12 mouse cellular contexts compared by ENCODE assay signal in genomic region chr17:5237765-5238164, GRCm38 (mm10).
DNase-seq lines count a peak whose midpoint lies in the region; ATAC-seq and TF ChIP-seq lines count a peak whose summit lies in the region.
"Had no signal": no experiment of that assay in that cellular context is flagged by ENCODE, and none has a peak within 500 bp of the region (broad histone marks: within the 10 kb centered on the region; RNA-seq: fewer than 3 reads in every experiment).

No protein-coding gene starts in this region.

- H3K9me3 ChIP-seq in lung, postnatal 0 days (ENCODE audit: low read length): no peaks in the 10 kb centered on the region
- H3K9me3 ChIP-seq in limb, embryonic 11.5 days (ENCODE audit: control insufficient read depth, low read length): no peaks in the 10 kb centered on the region
- H3K9me3 ChIP-seq: lung, embryonic 15.5 days had no signal

- TF ChIP-seq EP300 in lung, postnatal 0 days (IDR thresholded peaks at IDR 0.05): no peak

- no peaks in the 10 kb centered on the region for H3K36me3 ChIP-seq in lung, postnatal 0 days (ENCODE audit: insufficient read depth, low read length)
- H3K36me3 ChIP-seq in limb, embryonic 11.5 days (ENCODE audit: control insufficient read depth, insufficient read depth, low read length): no peaks in the 10 kb centered on the region
- H3K36me3 ChIP-seq: lung, embryonic 15.5 days had no signal

- DNase-seq in frontal cortex, postnatal 36 days (ENCODE audit: low spot score in 2 of 2): no peak
- peak; percentile 42 for DNase-seq in lung, postnatal 0 days (ENCODE audit: low spot score)
- no peak for DNase-seq in lung, postnatal 4 days
- no peak for DNase-seq in limb, embryonic 11.5 days (ENCODE audit: low spot score)
- no peak for DNase-seq in adrenal gland, adult (ENCODE audit: inconsistent age in 2 of 2, low spot score in 1 of 2)
- no peak for DNase-seq in retina, embryonic 14.5 days (ENCODE audit: low spot score)
- DNase-seq: cerebellum, adult 2 months; kidney, adult 8-10 months had no signal

- H3K4me3 ChIP-seq in lung, postnatal 0 days (ENCODE audit: low read depth, low read length): no peak overlapping the region
- H3K4me3 ChIP-seq in limb, embryonic 11.5 days (ENCODE audit: low read depth, low read length): no peak overlapping the region
- H3K4me3 ChIP-seq: erythroblast, embryonic 14.5 days; lung, embryonic 15.5 days had no signal

- no peak overlapping the region for H3K4me2 ChIP-seq in lung, postnatal 0 days (replicated peaks; ENCODE audit: low read depth, low read length)
- no peak overlapping the region for H3K4me2 ChIP-seq in limb, embryonic 11.5 days (ENCODE audit: low read depth, severe bottlenecking)
- H3K4me2 ChIP-seq: heart, embryonic 11.5 days; lung, embryonic 15.5 days had no signal

- ATAC-seq in frontal cortex, adult (ENCODE audit: low TSS enrichment): peak; percentile 49; the same call in 1 of the 2 replicates
- ATAC-seq in lung, postnatal 0 days: peak; percentile 52
- no peak for ATAC-seq in limb, embryonic 11.5 days (ENCODE audit: insufficient number of reproducible peaks, low FRiP score, low TSS enrichment, low read depth)

- H3K27me3 ChIP-seq in lung, postnatal 0 days (replicated peaks; ENCODE audit: insufficient read depth, low read length): no peaks in the 10 kb centered on the region
- H3K27me3 ChIP-seq in limb, embryonic 11.5 days (ENCODE audit: control insufficient read depth, insufficient read depth, low read length): no peaks in the 10 kb centered on the region
- H3K27me3 ChIP-seq: lung, embryonic 15.5 days had no signal

- 45% methylated on average over 3 of the region's 3 CpGs for WGBS in lung, postnatal 0 days
- whole genome bisulfite sequencing in limb, embryonic 11.5 days: 66% methylated on average over 3 of the region's 3 CpGs

- no peaks in the 10 kb centered on the region for H3K4me1 ChIP-seq in lung, postnatal 0 days (ENCODE audit: insufficient read depth, low read depth, low read length)
- H3K4me1 ChIP-seq in limb, embryonic 11.5 days (ENCODE audit: control insufficient read depth, insufficient read depth, low read length): peaks cover 47% of the 10 kb centered on the region

- H3K27ac ChIP-seq in lung, postnatal 0 days (ENCODE audit: low read length): no peak overlapping the region
- H3K27ac ChIP-seq in limb, embryonic 11.5 days (replicated peaks; ENCODE audit: low read depth, low read length): 0 out of 2 replicates have a peak overlapping the region, but pooled peaks have one; percentile 56
- H3K27ac ChIP-seq: lung, embryonic 15.5 days had no signal

- H3K9ac ChIP-seq in lung, postnatal 0 days (replicated peaks; ENCODE audit: low read depth): no peak overlapping the region
- H3K9ac ChIP-seq in limb, embryonic 11.5 days (ENCODE audit: low read length): no peak overlapping the region
- H3K9ac ChIP-seq: lung, embryonic 15.5 days had no signal

- TF ChIP-seq CTCF in lung, postnatal 0 days (IDR thresholded peaks at IDR 0.05): no peak
